Mouse (Mus musculus) forebrain, embryonic 11.5 days (tissue): ENCODE data around the gene Zhx3. TPM values are rescaled to one million over a fixed set of nuclear protein-coding genes. Genes with fewer than 3 reads are reported as not detected.

Experiments
- ATAC-seq: fragments of 200-750 bp; cut with Nextera tagmentation; replicated peaks from 2 replicates; pipeline ENCODE4 v1.8.0; 2017; ENCODE audit warnings: moderate TSS enrichment; ENCODE audit not compliant: low FRiP score
- DNase-seq: peaks from one replicate; pipeline ENCODE4 v3.0.0-alpha.2; 2017; ENCODE audit warnings: low spot score
- H3K27ac ChIP-seq: fragments of 300-500 bp; sonication (generic); 2 replicates; pipeline ENCODE4 v1.5.1; 2014; ENCODE audit warnings: low read depth, low read length
- H3K27me3 ChIP-seq: fragments of 300-500 bp; sonication (generic); 2 replicates; pipeline ENCODE4 v1.6.1; 2014; ENCODE audit warnings: mild to moderate bottlenecking, low read length, mixed read lengths; ENCODE audit not compliant: control insufficient read depth, insufficient read depth
- H3K36me3 ChIP-seq: fragments of 300-500 bp; sonication (generic); 2 replicates; pipeline ENCODE4 v1.6.1; 2014; ENCODE audit warnings: mild to moderate bottlenecking, low read length, moderate library complexity, mixed read lengths; ENCODE audit not compliant: control insufficient read depth, insufficient read depth
- H3K4me1 ChIP-seq: fragments of 300-500 bp; sonication (generic); replicated peaks from 2 replicates; pipeline ENCODE4 v1.6.1; 2014; ENCODE audit warnings: low read length, mixed read lengths; ENCODE audit not compliant: control insufficient read depth, insufficient read depth
- H3K4me2 ChIP-seq: fragments of 300-500 bp; sonication (generic); 2 replicates; pipeline ENCODE4 v1.6.1; 2014; ENCODE audit warnings: low read depth, mild to moderate bottlenecking, low read length, moderate library complexity, mixed read lengths; ENCODE audit not compliant: severe bottlenecking
- H3K4me3 ChIP-seq: fragments of 300-500 bp; sonication (generic); 2 replicates; pipeline ENCODE4 v1.5.1; 2014; ENCODE audit warnings: low read depth, low read length
- H3K9ac ChIP-seq: fragments of 300-500 bp; sonication (generic); 2 replicates; pipeline ENCODE4 v1.6.1; 2014; ENCODE audit warnings: low read length
- H3K9me3 ChIP-seq: fragments of 300-500 bp; sonication (generic); 2 replicates; pipeline ENCODE4 v1.6.1; 2016; ENCODE audit warnings: low read length, mixed read lengths; ENCODE audit not compliant: control insufficient read depth
- WGBS: fragments of 180-500 bp; shearing (Covaris S2); extraction: QIAGEN DNeasy Blood & Tissue Kit; methylation state at CpG from one replicate; pipeline ENCODE4 v1.1.7; 2014; 5-methylcytosine and 5-hydroxymethylcytosine counted together
- polyA plus RNA-seq: library from polyadenylated mRNA; unstranded; fragments of >200 nt; fragmentation: Nextera tagmentation; extraction: Ambion mirVana; gene quantifications from 2 replicates; pipeline ENCODE4 v1.2.1, GENCODE M21; 2014

Zhx3 gene
- polyA plus RNA-seq, 1 experiment from 2014 or later: 10.0 TPM

- Histone ChIP-seq H3K9me3 (no peaks in the 10 kb centered on the region), H3K36me3 (peaks cover 38% of the 10 kb centered on the region), H3K4me2 (no peak overlapping the region), H3K27me3 (no peaks in the 10 kb centered on the region), H3K27ac (no peak overlapping the region), H3K4me3 (no peak overlapping the region), H3K9ac (no peak overlapping the region), H3K4me1 (no peaks in the 10 kb centered on the region)
- 92% methylated on average over 6 of the region's 6 CpGs for WGBS
- DNase-seq (no peak), ATAC-seq (no peak)
These were observed 116.1 kb downstream of the Zhx3 start for GRCm38 (mm10) chr2:160756583-160757203.

- H3K27me3 ChIP-seq: no peaks in the 10 kb centered on the region
- H3K36me3 ChIP-seq: peaks cover 13% of the 10 kb centered on the region
- no peaks in the 10 kb centered on the region for H3K4me1 ChIP-seq
- 93% methylated on average over 10 of the region's 10 CpGs for WGBS
- DNase-seq: no peak
- H3K27ac ChIP-seq: no peak overlapping the region
- H3K4me2 ChIP-seq: no peak overlapping the region
- ATAC-seq: no peak
- no peak overlapping the region for H3K4me3 ChIP-seq
- no peaks in the 10 kb centered on the region for H3K9me3 ChIP-seq
- no peak overlapping the region for H3K9ac ChIP-seq
These were observed 125.7 kb downstream of the Zhx3 start for GRCm38 (mm10) chr2:160747075-160747474.

- ATAC-seq (no peak), DNase-seq (no peak)
- H3K4me1 ChIP-seq: no peaks in the 10 kb centered on the region
- no peaks in the 10 kb centered on the region for H3K9me3 ChIP-seq
- no peaks in the 10 kb centered on the region for H3K27me3 ChIP-seq
- H3K36me3 ChIP-seq: peaks cover 9% of the 10 kb centered on the region
- H3K4me2 ChIP-seq: no peak overlapping the region
- H3K27ac ChIP-seq: no peak overlapping the region
- H3K9ac ChIP-seq: no peak overlapping the region
- H3K4me3 ChIP-seq: no peak overlapping the region
- WGBS: 92% methylated on average over 5 of the region's 5 CpGs
These were observed 126.2 kb downstream of the Zhx3 start for GRCm38 (mm10) chr2:160746637-160747036.

GRCm38 (mm10) chr2:160745497-160745896 lies 127.3 kb downstream of the Zhx3 start:
- no peak overlapping the region for H3K27ac ChIP-seq
- no peak overlapping the region for H3K9ac ChIP-seq
- H3K9me3 ChIP-seq: no peaks in the 10 kb centered on the region
- WGBS: 92% methylated on average over 1 of the region's 1 CpGs
- 0 out of 2 replicates have a peak, but pooled peaks cover 2% of the 10 kb centered on the region for H3K4me1 ChIP-seq
- H3K4me3 ChIP-seq: no peak overlapping the region
- no peak for ATAC-seq
- no peak for DNase-seq
- H3K36me3 ChIP-seq: peaks cover 8% of the 10 kb centered on the region
- H3K27me3 ChIP-seq: no peaks in the 10 kb centered on the region
- no peak overlapping the region for H3K4me2 ChIP-seq

- WGBS: 84% methylated on average over 5 of the region's 5 CpGs
- H3K9ac ChIP-seq: no peak overlapping the region
- H3K27ac ChIP-seq: no peak overlapping the region
- ATAC-seq (no peak), DNase-seq (no peak)
- no peak overlapping the region for H3K4me3 ChIP-seq
- 0 out of 2 replicates have a peak, but pooled peaks cover 3% of the 10 kb centered on the region for H3K4me1 ChIP-seq
- no peak overlapping the region for H3K4me2 ChIP-seq
- no peaks in the 10 kb centered on the region for H3K27me3 ChIP-seq
- no peaks in the 10 kb centered on the region for H3K9me3 ChIP-seq
- H3K36me3 ChIP-seq: peaks cover 8% of the 10 kb centered on the region
These were observed 128.0 kb downstream of the Zhx3 start for GRCm38 (mm10) chr2:160744823-160745210.

GRCm38 (mm10) chr2:160744040-160744822 lies 128.6 kb downstream of the Zhx3 start:
- no peak overlapping the region for H3K4me2 ChIP-seq
- DNase-seq: no peak
- peaks cover 8% of the 10 kb centered on the region for H3K36me3 ChIP-seq
- no peaks in the 10 kb centered on the region for H3K27me3 ChIP-seq
- no peak overlapping the region for H3K9ac ChIP-seq
- no peak overlapping the region for H3K27ac ChIP-seq
- 98% methylated on average over 7 of the region's 7 CpGs for WGBS
- no peak overlapping the region for H3K4me3 ChIP-seq
- H3K9me3 ChIP-seq: no peaks in the 10 kb centered on the region
- ATAC-seq: 0 out of 2 replicates have a peak, but pooled peaks have one; percentile 51
- H3K4me1 ChIP-seq: 0 out of 2 replicates have a peak, but pooled peaks cover 3% of the 10 kb centered on the region

GRCm38 (mm10) chr2:160742161-160742609 lies 130.6 kb downstream of the Zhx3 start:
- Histone ChIP-seq H3K4me1 (0 out of 2 replicates have a peak, but pooled peaks cover 3% of the 10 kb centered on the region), H3K4me3 (no peak overlapping the region), H3K27ac (no peak overlapping the region), H3K36me3 (no peaks in the 10 kb centered on the region; the same call in 1 of the 2 replicates), H3K4me2 (no peak overlapping the region), H3K27me3 (no peaks in the 10 kb centered on the region), H3K9me3 (no peaks in the 10 kb centered on the region), H3K9ac (no peak overlapping the region)
- no peak for ATAC-seq
- DNase-seq: no peak
- WGBS: 70% methylated on average over 1 of the region's 1 CpGs

GRCm38 (mm10) chr2:160741580-160741979 lies 131.2 kb downstream of the Zhx3 start:
- no peak overlapping the region for H3K4me2 ChIP-seq
- no peaks in the 10 kb centered on the region; the same call in 1 of the 2 replicates for H3K36me3 ChIP-seq
- 82% methylated on average over 3 of the region's 3 CpGs for WGBS
- no peak overlapping the region for H3K4me3 ChIP-seq
- H3K9ac ChIP-seq: no peak overlapping the region
- H3K27me3 ChIP-seq: no peaks in the 10 kb centered on the region
- DNase-seq (no peak), ATAC-seq (no peak)
- H3K27ac ChIP-seq: no peak overlapping the region; the same call in 1 of the 2 replicates
- 0 out of 2 replicates have a peak, but pooled peaks cover 3% of the 10 kb centered on the region for H3K4me1 ChIP-seq
- no peaks in the 10 kb centered on the region for H3K9me3 ChIP-seq
